Mouse (Mus musculus) MEL (cell line): ENCODE measurements around the gene Twnk.

Experiments
- BHLHE40 ChIP-seq: IDR thresholded peaks from 2 replicates; pipeline ENCODE4 v1.6.1; 2012; ENCODE audit warnings: low read depth, mild to moderate bottlenecking, inconsistent platforms, low read length, improper control_type of control experiment, borderline replicate concordance
- CTCF ChIP-seq, 3 experiments: IDR thresholded peaks in 2 of 3; conservative IDR thresholded peaks in 1 of 3; 2 replicates each; pipeline ENCODE4 v1.5.1; 2011 to 2012; ENCODE audit warnings: low read length in 3 of 3, low read depth in 2 of 3, mild to moderate bottlenecking in 2 of 3, improper control_type of control experiment in 1 of 3, inconsistent platforms in 1 of 3, mixed read lengths in 1 of 3, moderate library complexity in 1 of 3; ENCODE audit not compliant: control insufficient read depth in 1 of 3, insufficient read depth in 1 of 3, poor library complexity in 1 of 3, severe bottlenecking in 1 of 3
- EP300 ChIP-seq, 2 experiments: IDR thresholded peaks; 2 replicates each; pipeline ENCODE4 v1.6.1; 2011; ENCODE audit warnings: improper control_type of control experiment in 2 of 2, low read length in 2 of 2, low read depth in 1 of 2, mild to moderate bottlenecking in 1 of 2
- POLR2A ChIP-seq, 2 experiments: IDR thresholded peaks; 2 replicates each; pipeline ENCODE4 v1.6.1; 2011 to 2012; ENCODE audit warnings: low read length in 2 of 2, mild to moderate bottlenecking in 2 of 2, control low read depth in 1 of 2, improper control_type of control experiment in 1 of 2, low read depth in 1 of 2, moderate library complexity in 1 of 2; ENCODE audit not compliant: control insufficient read depth in 1 of 2, insufficient read depth in 1 of 2, poor library complexity in 1 of 2
- TAL1 ChIP-seq: IDR thresholded peaks from 2 replicates; pipeline ENCODE4 v1.6.1; 2012; ENCODE audit warnings: mild to moderate bottlenecking, inconsistent platforms, low read length, moderate library complexity, mixed read lengths
- TBP ChIP-seq: IDR thresholded peaks from 2 replicates; pipeline ENCODE4 v1.8.0; 2011; ENCODE audit warnings: low read depth, low read length, improper control_type of control experiment
- UBTF ChIP-seq: IDR thresholded peaks from 2 replicates; pipeline ENCODE4 v1.6.1; 2012; ENCODE audit warnings: low read depth, mild to moderate bottlenecking, inconsistent platforms, low read length, improper control_type of control experiment, moderate library complexity, borderline replicate concordance; ENCODE audit not compliant: insufficient read depth
- ZNF384 ChIP-seq: IDR thresholded peaks from 2 replicates; pipeline ENCODE4 v1.6.1; 2012; ENCODE audit warnings: low read depth, mild to moderate bottlenecking, inconsistent platforms, low read length, improper control_type of control experiment

DNA sequence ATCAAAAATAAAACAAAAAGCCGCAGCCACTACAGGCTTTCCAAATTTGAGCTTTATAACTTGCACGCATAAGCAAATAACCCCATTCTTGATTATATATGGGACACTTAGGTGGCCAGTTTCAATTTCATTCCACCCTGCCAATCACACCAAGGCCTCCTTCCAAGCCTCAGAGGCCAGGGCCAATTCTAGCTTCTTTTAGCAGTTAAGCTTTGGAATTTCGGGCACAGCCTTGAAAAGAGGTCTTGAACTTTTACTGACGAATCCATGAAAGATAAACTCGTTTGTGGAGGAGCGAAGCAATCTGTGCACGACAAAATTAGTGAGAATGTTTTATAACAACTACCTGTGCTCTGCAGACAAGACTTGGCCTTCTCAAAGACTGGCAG lies 52.3 kb downstream of the Twnk start:
- TF ChIP-seq BHLHE40 (no peak), EP300 (IDR thresholded peaks at IDR 0.05; ENCODE audit: low read depth in 1 of 2, low read length in 2 of 2) (no peak), CTCF (IDR thresholded peaks at IDR 0.05 in 2 of 3, conservative IDR thresholded peaks at IDR 0.05 in 1 of 3; ENCODE audit: control insufficient read depth in 1 of 3, insufficient read depth in 1 of 3, low read depth in 2 of 3, low read length in 3 of 3, poor library complexity in 1 of 3, severe bottlenecking in 1 of 3) (no peak), POLR2A (IDR thresholded peaks at IDR 0.05; ENCODE audit: control insufficient read depth in 1 of 2, insufficient read depth in 1 of 2, low read depth in 1 of 2, low read length in 2 of 2, poor library complexity in 1 of 2) (no peak), TBP (no peak), ZNF384 (no peak), UBTF (no peak), TAL1 (no peak)
